In the genomic region with DNA sequence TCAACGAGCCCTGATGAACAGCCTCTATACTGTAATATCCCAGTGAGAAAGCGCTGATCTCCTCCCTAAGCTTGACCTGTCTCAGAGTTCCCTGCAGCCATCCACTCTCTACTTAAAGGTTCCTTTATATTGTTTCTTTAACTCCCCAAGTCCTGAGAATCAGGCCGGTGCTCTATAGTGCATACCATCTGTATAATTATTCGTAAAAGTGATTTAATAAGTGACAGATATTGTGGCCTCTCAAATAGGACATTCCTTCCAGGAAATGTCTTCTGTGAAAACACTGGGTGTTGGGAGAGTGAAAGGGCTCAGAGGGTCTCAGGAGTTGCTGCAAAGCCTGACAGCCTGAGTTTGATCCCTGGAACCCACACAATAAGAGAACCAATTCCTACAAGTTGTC, we compare ENCODE assay signal across 38 mouse cellular contexts. TPM values are rescaled to one million over a fixed set of nuclear protein-coding genes. Genes with fewer than 3 reads are reported as not detected.
"Had no signal": no experiment of that assay in that cellular context is flagged by ENCODE, and none has a peak within 500 bp of the region (broad histone marks: within the 10 kb centered on the region; RNA-seq: fewer than 3 reads in every experiment).

No protein-coding gene starts in this region.

- DNase-seq: left cerebral cortex, postnatal 4 days; liver; liver, embryonic 13.5 days; liver, postnatal 0 days; lung, adult 18-20 months; lung, adult 2 months; lung, embryonic 14.5 days; lung, postnatal 10 days; lung, postnatal 14 days; lung, postnatal 36 days; lung, postnatal 4 days; midbrain, embryonic 14.5 days had no signal

- H3K4me1 ChIP-seq: limb, embryonic 10.5 days; limb, embryonic 12.5 days; limb, embryonic 13.5 days; limb, embryonic 15.5 days; liver, embryonic 12.5 days; liver, embryonic 13.5 days; liver, embryonic 15.5 days; lung, embryonic 15.5 days; megakaryocyte, embryonic 14.5 days; midbrain, embryonic 15.5 days; neural tube, embryonic 12.5 days had no signal

- H3K4me2 ChIP-seq: limb, embryonic 12.5 days; limb, embryonic 13.5 days; limb, embryonic 15.5 days; liver, embryonic 11.5 days; liver, embryonic 12.5 days; liver, embryonic 13.5 days; liver, embryonic 15.5 days; lung, embryonic 14.5 days; lung, embryonic 15.5 days; midbrain, embryonic 12.5 days; midbrain, embryonic 15.5 days; neural tube, embryonic 12.5 days had no signal

- H3K9ac ChIP-seq: limb, embryonic 12.5 days; limb, embryonic 13.5 days; limb, embryonic 15.5 days; liver, embryonic 12.5 days; liver, embryonic 13.5 days; liver, embryonic 14.5 days; liver, embryonic 15.5 days; liver, postnatal 0 days; lung, embryonic 14.5 days; lung, embryonic 15.5 days; midbrain, embryonic 12.5 days; midbrain, embryonic 15.5 days; neural tube, embryonic 12.5 days had no signal

- H3K27ac ChIP-seq: left cerebral cortex, adult 2 months; limb, embryonic 10.5 days; limb, embryonic 12.5 days; limb, embryonic 13.5 days; limb, embryonic 15.5 days; liver, embryonic 12.5 days; liver, embryonic 13.5 days; liver, embryonic 14.5 days; liver, embryonic 15.5 days; lung, embryonic 15.5 days; macrophage; midbrain, embryonic 10.5 days; midbrain, embryonic 12.5 days; midbrain, embryonic 15.5 days; neural tube, embryonic 12.5 days had no signal

- H3K9me3 ChIP-seq: limb, embryonic 10.5 days; limb, embryonic 12.5 days; limb, embryonic 13.5 days; limb, embryonic 15.5 days; liver, embryonic 12.5 days; liver, embryonic 13.5 days; liver, embryonic 15.5 days; lung, embryonic 15.5 days; megakaryocyte, embryonic 14.5 days; midbrain, embryonic 10.5 days; midbrain, embryonic 12.5 days; midbrain, embryonic 15.5 days; neural tube, embryonic 12.5 days had no signal

- H3K4me3 ChIP-seq: left cerebral cortex, adult 2 months; limb, embryonic 10.5 days; limb, embryonic 12.5 days; limb, embryonic 13.5 days; limb, embryonic 15.5 days; liver, embryonic 12.5 days; liver, embryonic 13.5 days; liver, embryonic 15.5 days; lung, embryonic 15.5 days; megakaryocyte, embryonic 14.5 days; midbrain, embryonic 10.5 days; midbrain, embryonic 12.5 days; midbrain, embryonic 15.5 days; myocyte; neural tube, embryonic 12.5 days had no signal

- H3K36me3 ChIP-seq: liver, embryonic 12.5 days; liver, embryonic 13.5 days; midbrain, embryonic 12.5 days; midbrain, embryonic 15.5 days; neural tube, embryonic 12.5 days had no signal

- H3K27me3 ChIP-seq: limb, embryonic 12.5 days; limb, embryonic 13.5 days; limb, embryonic 15.5 days; liver, embryonic 12.5 days; liver, embryonic 13.5 days; liver, embryonic 15.5 days; lung, embryonic 15.5 days; megakaryocyte, embryonic 14.5 days; midbrain, embryonic 12.5 days; midbrain, embryonic 15.5 days; neural tube, embryonic 12.5 days had no signal

- ATAC-seq: liver, embryonic 12.5 days; liver, postnatal 0 days; lung, postnatal 0 days; midbrain, embryonic 15.5 days; midbrain, embryonic 16.5 days had no signal

RNA-seq across cellular contexts. Expression of gene Gm17409, which starts 8.2 kb away (rescaled TPM):
- polyA plus RNA-seq: limb, embryonic 10.5 days; limb, embryonic 11.5 days; limb, embryonic 12.5 days; limb, embryonic 13.5 days; limb, embryonic 14.5 days; limb, embryonic 15.5 days; liver, adult 2 months; liver, embryonic 11.5 days; liver, embryonic 12.5 days; liver, embryonic 13.5 days; liver, embryonic 14.5 days; liver, embryonic 15.5 days; liver, embryonic 16.5 days; liver, postnatal 0 days; lung, adult 2 months; lung, embryonic 14.5 days; lung, embryonic 15.5 days; lung, embryonic 16.5 days; lung, postnatal 0 days; macrophage; midbrain, embryonic 10.5 days; midbrain, embryonic 12.5 days; midbrain, embryonic 14.5 days; midbrain, embryonic 15.5 days; midbrain, embryonic 16.5 days; midbrain, postnatal 0 days; myocyte; neural tube, embryonic 11.5 days; neural tube, embryonic 12.5 days had no signal
